Mouse (Mus musculus) spleen, postnatal 10 days (tissue): ENCODE measurements around the gene Spry1.
"Not testable (repeated sequence)": the region's sequence is repeated elsewhere in the genome, so short reads cannot be mapped to it uniquely, and the experiment has no call there.

Experiments
- DNase-seq, 2 experiments: peaks; one replicate each; pipeline ENCODE4 v3.0.0; 2021 to 2022; ENCODE audit warnings: low spot score in 2 of 2

Gene Spry1

DNA sequence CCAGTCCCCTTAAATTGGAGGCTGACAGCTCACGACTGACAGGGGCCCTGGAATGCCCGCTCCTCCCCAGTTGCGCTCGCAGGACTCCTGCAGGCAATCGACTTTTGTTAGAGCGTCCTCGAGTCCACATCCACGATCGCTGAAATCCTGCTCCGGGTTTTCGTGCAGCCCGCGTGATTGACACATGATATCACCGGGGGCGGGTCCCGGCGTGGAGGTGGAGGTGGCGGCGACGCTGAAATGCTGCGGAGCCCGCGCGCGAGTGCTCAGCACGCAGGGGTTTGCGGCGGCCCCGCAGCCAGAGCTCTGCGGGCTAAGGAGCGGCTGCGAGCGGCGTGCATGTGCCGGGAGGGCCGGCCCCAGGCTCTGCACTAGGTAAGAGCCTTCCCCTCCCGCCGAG, at the start of gene Spry1:
Gene Spry1, plus strand, starts transcription at position 258 of the 400 bp plus-strand sequence.
- DNase-seq: peak; percentile 91 to 92

DNA sequence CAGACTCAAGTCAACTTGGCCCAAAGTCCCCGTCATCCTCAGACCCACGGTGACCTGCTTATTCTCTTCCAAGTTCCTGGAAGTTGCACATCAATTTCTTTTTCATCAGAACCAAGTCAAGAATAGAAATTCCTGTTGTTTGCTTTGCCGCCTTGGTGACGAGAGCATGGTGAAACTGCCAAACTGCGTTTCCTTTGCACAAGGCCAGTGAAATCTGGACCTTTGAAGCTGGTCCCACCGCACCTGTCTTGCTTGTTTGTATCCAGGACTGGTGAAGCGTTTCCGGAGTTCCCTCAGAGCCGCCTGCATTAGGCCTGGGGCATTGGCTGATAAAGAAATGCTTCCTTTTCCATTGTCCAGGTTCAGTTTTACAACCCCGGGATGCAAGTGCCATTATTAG, 44.0 kb upstream of the Spry1 start:
- no peak for DNase-seq

DNA sequence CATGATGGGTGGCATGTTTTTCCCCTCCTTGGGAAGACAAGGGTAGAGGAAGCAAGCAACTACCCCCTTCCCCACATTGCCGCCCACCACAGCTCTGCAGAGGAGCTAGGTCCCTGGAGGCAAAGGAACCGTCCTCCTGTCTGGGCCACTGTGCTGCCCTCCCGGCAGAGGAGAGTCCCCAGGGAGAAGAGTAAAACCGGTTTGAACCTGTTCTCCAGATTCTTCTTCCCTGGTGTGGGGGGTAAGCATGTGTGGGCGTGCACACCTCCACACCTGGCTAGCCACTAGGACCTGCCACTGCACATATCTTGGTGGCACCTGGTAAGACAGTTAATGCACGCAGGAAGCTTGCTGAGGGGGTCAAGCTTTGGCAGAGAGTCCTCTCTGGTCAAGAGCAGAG, 43.2 kb upstream of the Spry1 start:
- no peak for DNase-seq

- DNase-seq: no peak
These were observed 42.5 kb upstream of the Spry1 start for GRCm38 (mm10) chr3:37597200-37597599.

GRCm38 (mm10) chr3:37599641-37600040, 40.1 kb upstream of the Spry1 start:
- DNase-seq: not testable (repeated sequence)

DNA sequence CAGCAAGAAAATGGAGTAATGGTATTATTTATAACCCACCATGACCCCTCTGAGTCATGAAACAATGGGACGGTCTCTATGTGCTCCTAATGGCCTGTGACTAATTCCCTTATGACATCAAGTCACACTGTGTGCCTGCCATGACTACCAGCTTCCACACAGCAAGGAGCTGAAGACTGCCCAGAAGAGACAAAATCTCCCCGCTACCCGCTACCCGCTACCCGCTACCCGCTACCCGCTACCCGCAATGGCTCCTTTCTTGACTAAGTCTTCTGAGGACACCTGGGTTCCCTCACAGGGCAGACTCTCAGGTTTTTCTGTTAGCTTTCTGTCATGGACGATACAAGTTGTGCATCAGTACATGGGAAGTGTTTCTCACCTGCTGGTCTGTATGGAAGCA, 37.4 kb upstream of the Spry1 start:
- DNase-seq: no peak

- no peak for DNase-seq
These were observed 36.9 kb upstream of the Spry1 start for GRCm38 (mm10) chr3:37602890-37603289.

DNA sequence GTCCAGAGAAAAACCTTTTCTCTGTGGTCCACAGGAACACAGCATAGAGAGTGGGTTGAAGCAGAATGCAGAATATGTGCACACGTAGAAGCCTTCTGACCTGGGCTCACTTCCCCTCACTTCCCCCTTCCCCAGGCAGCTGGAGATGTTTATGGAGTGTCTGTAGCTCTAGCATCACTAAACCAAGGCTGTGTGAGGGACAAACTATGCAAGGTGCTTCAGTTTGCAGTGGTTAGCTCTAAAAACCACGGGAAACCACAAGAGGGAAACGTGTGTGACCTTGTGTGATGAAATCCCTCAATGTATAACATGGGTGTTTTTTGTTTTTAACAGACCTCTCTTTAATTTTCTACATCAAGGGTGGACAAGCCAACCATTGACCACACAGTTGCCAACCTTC, 36.2 kb upstream of the Spry1 start:
- DNase-seq: no peak

GRCm38 (mm10) chr3:37604976-37605875, 34.5 kb upstream of the Spry1 start:
- no peak for DNase-seq

- DNase-seq: no peak
These were observed 33.9 kb upstream of the Spry1 start for GRCm38 (mm10) chr3:37605876-37606238.

DNA sequence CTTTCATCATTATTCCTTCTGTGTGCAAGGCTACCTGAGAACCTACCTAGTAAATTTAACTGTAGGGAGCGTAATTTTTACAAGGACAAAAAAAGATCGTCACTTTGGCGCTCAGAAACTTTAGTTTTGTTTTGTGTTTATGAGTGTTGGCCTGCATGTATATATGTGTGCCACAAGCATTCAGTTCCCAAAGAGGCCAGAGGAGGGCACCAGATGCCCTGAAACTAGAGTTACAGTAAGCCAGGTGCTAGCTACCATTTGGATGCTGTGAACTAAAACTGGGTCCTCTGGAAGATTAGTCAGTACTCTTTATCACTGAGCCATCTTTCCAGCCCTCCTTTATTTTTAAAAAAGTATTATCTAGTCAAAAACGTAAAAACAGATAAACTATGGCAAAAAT, 30.8 kb upstream of the Spry1 start:
- peak in 1 of 2 experiments; percentile 44 for DNase-seq

GRCm38 (mm10) chr3:37610670-37611069, 29.1 kb upstream of the Spry1 start:
- no peak for DNase-seq

DNA sequence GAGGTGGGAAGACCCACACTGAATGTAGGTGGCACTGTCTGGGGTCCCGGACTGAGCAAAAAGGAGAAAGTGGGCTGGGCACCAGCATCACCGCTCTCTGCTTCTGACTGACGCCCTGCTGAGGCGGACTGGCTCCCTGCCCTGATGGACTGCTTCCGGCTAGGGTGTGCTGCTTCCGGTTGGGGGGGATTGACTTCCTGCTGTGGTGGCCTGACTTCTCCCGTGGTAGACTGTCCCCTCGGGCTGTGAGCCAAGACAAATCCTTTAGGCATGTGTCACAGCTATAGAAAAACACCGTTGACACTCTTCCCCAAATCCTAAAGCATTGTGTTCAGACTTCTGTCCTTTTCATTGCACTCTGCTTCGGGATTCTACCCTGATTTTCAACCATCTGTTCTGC, 26.0 kb upstream of the Spry1 start:
- DNase-seq: no peak

DNA sequence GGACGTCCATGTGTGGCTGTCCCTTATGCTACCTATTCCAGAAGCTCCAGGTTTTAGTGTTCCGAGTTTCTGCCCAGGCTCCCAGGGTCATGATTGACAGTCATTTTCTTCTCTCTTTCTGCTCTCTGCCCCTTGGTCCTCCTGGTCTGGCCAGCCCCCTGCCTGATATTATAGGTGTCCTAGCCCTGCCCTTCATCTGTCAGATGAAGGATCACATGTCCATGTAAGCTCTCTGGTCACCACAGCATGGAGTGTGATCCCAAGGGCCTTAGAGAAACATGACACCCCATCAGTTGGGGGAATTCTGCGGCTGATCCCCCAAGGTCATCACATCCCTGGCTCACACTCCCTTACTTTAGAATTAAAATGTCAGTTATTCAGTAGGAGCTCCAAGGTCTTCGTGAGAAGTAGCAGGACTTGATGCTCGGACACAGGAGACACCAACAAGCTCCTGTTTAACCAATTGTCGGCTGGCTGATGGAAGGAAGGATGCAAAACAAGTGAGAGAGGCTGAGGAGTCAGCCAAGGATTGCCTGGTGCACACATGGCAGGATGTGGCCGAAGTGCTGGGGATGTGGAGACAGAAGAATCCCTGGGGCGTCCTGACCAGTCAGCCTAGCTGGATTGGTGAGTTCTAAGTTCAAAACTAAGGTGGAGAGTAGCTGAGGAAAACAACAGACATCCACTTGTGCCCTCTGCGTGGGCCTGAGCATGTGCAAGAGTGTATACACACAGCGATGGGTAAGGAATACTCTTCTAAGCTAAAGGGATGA, 24.7 kb upstream of the Spry1 start:
- DNase-seq: no peak

DNA sequence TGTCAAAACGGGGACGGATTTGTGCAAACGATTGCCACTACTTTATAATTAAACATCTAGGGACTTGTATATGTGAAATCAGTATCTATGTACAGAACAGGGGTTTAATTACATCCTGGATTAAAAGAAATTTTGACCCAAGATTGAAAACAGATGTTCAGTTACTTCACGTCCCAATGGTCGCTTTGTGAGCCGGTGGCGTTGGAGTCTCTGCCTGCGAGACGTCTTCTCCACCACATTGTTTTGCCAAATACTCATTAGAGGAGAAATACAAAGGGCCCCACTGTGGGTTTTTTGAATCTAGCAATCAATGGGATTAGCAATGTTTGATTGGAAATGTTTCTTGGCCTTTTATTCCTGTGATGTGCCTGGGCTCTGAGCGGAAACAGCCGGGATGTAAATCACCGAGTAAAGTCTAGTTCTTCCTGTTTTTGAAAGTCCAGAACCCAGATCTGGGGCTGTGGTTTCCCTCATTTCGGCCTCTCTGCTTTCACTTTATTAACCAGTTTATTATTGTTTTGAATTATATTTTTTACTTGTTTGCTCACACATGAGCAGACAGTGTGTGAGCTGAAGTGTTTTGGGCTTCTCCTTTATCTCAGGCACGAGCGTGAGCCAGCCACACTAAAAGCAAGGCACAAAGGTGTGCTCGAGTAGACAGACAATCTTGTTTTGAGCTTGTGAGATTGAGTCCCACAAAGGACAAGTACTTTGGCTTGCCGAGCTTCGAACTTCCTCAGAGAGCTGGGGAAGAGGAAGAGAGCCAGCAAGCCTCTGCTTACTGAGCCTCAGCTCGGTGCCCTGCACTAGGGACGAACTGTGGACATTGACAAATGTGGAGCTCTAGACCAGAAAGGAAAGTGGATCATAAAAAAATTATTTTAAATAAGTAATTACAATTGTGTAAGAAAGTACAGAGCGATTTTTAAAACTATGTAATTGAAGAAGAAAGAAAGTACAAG, 22.9 kb upstream of the Spry1 start:
- no peak for DNase-seq

DNA sequence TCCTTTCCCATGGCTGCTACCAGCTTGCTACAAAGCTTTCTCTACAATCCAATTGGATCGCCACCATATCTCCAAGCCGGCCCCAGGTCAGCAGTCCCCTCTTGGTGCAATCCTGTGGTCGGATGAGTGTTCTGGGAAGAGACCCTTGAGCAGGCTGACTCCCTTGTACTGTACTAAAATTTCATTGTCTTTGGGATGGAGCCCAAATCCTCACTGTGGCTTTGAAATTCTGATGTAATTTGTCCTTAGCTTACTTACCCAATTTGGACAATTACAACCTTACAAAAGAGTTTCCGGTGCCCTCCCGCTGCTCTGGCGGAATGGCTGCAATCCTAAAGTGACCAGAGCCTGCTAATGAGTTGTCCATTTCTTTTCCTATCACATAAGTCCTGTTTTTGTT, 7.5 kb upstream of the Spry1 start:
- no peak for DNase-seq

DNA sequence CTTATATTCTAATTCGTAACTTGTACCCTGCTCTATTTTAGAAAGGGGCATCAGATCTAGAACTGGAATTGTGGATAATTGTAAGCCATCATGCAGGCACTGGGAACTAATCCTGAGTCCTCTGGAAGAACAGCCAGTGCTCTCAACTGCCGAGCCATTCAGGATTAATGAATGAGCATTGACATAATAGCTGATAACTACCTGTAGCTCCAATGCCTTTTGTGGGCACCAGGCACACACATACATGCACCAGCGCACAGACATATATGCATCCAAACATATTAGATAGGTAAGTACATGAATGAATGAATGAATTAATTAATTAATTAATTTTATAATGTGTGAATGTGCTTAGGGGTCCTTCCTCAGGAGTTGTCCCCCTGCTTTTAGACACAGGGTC, 7.0 kb upstream of the Spry1 start:
- no peak for DNase-seq

- DNase-seq: no peak
These were observed 5.1 kb upstream of the Spry1 start for GRCm38 (mm10) chr3:37634648-37635047.

DNA sequence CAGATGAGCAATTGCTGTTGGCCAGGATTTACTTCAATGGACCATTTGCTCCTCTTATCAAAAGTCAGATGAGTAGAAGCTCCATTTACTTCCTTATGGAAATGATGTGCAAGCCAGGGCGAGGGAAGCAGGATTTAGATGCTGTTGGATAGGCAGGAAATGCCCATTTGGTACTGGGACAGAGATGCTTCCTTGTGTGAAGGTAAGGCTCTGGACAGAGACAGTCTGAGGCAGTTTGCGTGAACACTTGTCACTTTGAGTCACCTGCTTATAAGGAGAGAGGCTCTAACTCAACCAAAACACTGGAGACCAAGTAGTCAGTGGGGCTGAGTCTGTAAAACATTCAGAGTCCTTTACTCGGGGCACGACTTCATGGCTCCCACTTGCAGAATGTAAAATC, 2.8 kb upstream of the Spry1 start:
- DNase-seq: no peak

DNA sequence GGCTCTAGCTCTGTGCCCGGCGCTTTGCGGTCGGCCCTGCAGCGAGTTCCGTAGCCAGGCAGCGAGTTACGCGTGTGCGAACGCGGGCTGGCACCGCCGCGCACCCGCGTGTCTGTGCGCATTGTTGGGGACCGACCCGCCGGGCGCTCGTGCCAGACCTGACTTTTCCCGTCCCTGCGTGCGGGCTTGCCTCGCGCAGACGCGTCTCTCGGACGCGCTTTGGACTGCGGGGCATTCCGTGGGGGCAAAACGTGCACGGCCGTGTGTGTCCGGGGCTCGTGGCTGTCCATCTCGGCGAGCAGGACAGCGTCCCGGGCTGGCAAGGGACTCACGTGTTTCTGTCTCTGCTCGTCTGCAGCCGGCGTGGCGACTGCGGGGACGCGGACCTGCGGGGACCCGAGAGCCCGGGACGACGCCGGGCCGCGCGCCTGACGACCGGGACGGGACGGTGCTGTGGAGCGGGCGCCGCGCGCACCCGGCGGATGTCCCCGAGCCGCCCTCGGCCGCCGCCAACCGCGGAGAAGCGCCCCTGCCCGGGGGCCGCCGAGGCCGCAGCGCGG, 495 bp downstream of the Spry1 start:
- DNase-seq: peak; percentile 43

DNA sequence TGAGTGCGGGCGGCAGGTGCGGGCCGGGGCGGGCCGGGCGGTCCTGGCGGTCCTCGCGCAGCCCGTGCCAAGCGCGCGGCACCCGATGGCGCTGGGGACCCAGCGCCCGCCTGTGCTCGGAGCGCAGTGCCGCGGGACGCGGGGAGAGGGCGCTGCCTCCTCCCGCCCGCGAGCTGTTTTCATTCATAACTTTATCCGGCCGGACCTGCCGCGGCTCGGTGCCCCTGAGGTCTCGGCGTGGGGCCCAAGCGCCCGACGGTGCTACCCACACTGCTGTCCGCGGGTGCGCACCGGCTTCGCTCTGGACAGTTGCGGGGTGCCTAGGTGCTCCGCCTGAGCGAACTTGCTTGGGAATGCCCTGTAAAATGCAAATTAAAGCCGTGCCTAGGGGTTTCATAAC, 1.1 kb downstream of the Spry1 start:
- peak; percentile 39 to 71 for DNase-seq
